ENCODE assay signal across 11 mouse cellular contexts in genomic region chr5:123981250-123981554, GRCm38 (mm10). TPM values are rescaled to one million over a fixed set of nuclear protein-coding genes. Genes with fewer than 3 reads are reported as not detected.
A peak's percentile ranks its signal among the peaks of the same experiment; 100 is the strongest.
DNase-seq lines count a peak whose midpoint lies in the region; ATAC-seq and TF ChIP-seq lines count a peak whose summit lies in the region.
"Had no signal": no experiment of that assay in that cellular context is flagged by ENCODE, and none has a peak within 500 bp of the region (broad histone marks: within the 10 kb centered on the region; RNA-seq: fewer than 3 reads in every experiment).

No protein-coding gene starts in this region.

- TF ChIP-seq POLR2A in thymus, adult 2 months (IDR thresholded peaks at IDR 0.05; ENCODE audit: control insufficient read depth, extremely low read depth, insufficient read depth, low read length, poor library complexity) = no peak

- H3K4me3 ChIP-seq in heart, embryonic 13.5 days = no peak overlapping the region
- H3K4me3 ChIP-seq in heart, embryonic 11.5 days (ENCODE audit: low read depth, low read length) = no peak overlapping the region
- no peak overlapping the region for H3K4me3 ChIP-seq in heart, embryonic 16.5 days (ENCODE audit: low read length)
- H3K4me3 ChIP-seq in thymus, adult 2 months (ENCODE audit: control insufficient read depth, insufficient read depth, low read length) = no peak overlapping the region

- peaks cover 78% of the 10 kb centered on the region for H3K4me1 ChIP-seq in heart, embryonic 13.5 days
- H3K4me1 ChIP-seq in heart, embryonic 11.5 days (ENCODE audit: control insufficient read depth, insufficient read depth, low read length) = peaks cover 7% of the 10 kb centered on the region; the same call in 1 of the 2 replicates
- H3K4me1 ChIP-seq in heart, embryonic 16.5 days (ENCODE audit: control insufficient read depth, insufficient read depth, low read length) = peaks cover 65% of the 10 kb centered on the region
- H3K4me1 ChIP-seq in thymus, adult 2 months (replicated peaks; ENCODE audit: control insufficient read depth, insufficient read depth, low read length) = no peaks in the 10 kb centered on the region

- ATAC-seq in heart, embryonic 13.5 days (ENCODE audit: extremely low read depth, insufficient number of reproducible peaks, low FRiP score, low TSS enrichment) = no peak
- no peak for ATAC-seq in heart, embryonic 11.5 days (replicated peaks; ENCODE audit: insufficient number of reproducible peaks, low FRiP score, low TSS enrichment)
- no peak for ATAC-seq in heart, embryonic 16.5 days (replicated peaks; ENCODE audit: extremely low read depth, insufficient read depth, low FRiP score)
- ATAC-seq: forebrain, embryonic 16.5 days had no signal

- peaks cover 21% of the 10 kb centered on the region for H3K27me3 ChIP-seq in heart, embryonic 13.5 days (replicated peaks)
- H3K27me3 ChIP-seq in heart, embryonic 11.5 days (ENCODE audit: control insufficient read depth, insufficient read depth, low read length) = peaks cover 6% of the 10 kb centered on the region; the same call in 1 of the 2 replicates
- H3K27me3 ChIP-seq in heart, embryonic 16.5 days (ENCODE audit: control insufficient read depth, insufficient read depth, low read length) = no peaks in the 10 kb centered on the region
- no peaks in the 10 kb centered on the region for H3K27me3 ChIP-seq in thymus, adult 2 months (ENCODE audit: control insufficient read depth, insufficient read depth, low read length)

- no peaks in the 10 kb centered on the region for H3K36me3 ChIP-seq in heart, embryonic 13.5 days
- no peaks in the 10 kb centered on the region for H3K36me3 ChIP-seq in heart, embryonic 11.5 days (ENCODE audit: control insufficient read depth, insufficient read depth, low read length)
- no peaks in the 10 kb centered on the region for H3K36me3 ChIP-seq in heart, embryonic 16.5 days (ENCODE audit: control insufficient read depth, insufficient read depth)
- H3K36me3 ChIP-seq in thymus, adult 2 months (ENCODE audit: control insufficient read depth, insufficient read depth, low read length) = no peaks in the 10 kb centered on the region

- 58% methylated on average over 6 of the region's 6 CpGs for WGBS in heart, embryonic 13.5 days
- 74% methylated on average over 6 of the region's 6 CpGs for WGBS in heart, embryonic 11.5 days (ENCODE audit: insufficient replicate concordance)
- 43% methylated on average over 6 of the region's 6 CpGs for WGBS in heart, embryonic 16.5 days
- 76% methylated on average over 6 of the region's 6 CpGs for WGBS in thymus, adult 2 months

- H3K4me2 ChIP-seq in heart, embryonic 13.5 days = no peak overlapping the region
- no peak overlapping the region for H3K4me2 ChIP-seq in heart, embryonic 11.5 days
- peak overlapping the region; percentile 30; the same call in 1 of the 2 replicates for H3K4me2 ChIP-seq in heart, embryonic 16.5 days (ENCODE audit: low read depth, low read length)

- peak overlapping the region; percentile 37; the same call in 1 of the 2 replicates for H3K9ac ChIP-seq in heart, embryonic 13.5 days
- no peak overlapping the region for H3K9ac ChIP-seq in heart, embryonic 11.5 days (ENCODE audit: low read depth, low read length)
- H3K9ac ChIP-seq in heart, embryonic 16.5 days (ENCODE audit: low read length) = peak overlapping the region; percentile 36

- no peaks in the 10 kb centered on the region for H3K9me3 ChIP-seq in heart, embryonic 13.5 days
- no peaks in the 10 kb centered on the region for H3K9me3 ChIP-seq in heart, embryonic 11.5 days (replicated peaks; ENCODE audit: control insufficient read depth, low read length)
- no peaks in the 10 kb centered on the region for H3K9me3 ChIP-seq in heart, embryonic 16.5 days (replicated peaks; ENCODE audit: control insufficient read depth, low read length)

- TF ChIP-seq CTCF in thymus, adult 2 months (IDR thresholded peaks at IDR 0.05; ENCODE audit: borderline replicate concordance, control insufficient read depth, extremely low read depth, insufficient read depth, low read length, poor library complexity) = no peak

- peak; percentile 69 to 78 for DNase-seq in right cerebral cortex, postnatal 10 days (ENCODE audit: low spot score in 2 of 2)
- no peak for DNase-seq in right cerebral cortex, postnatal 4 days
- DNase-seq in spleen, postnatal 36 days (ENCODE audit: low spot score in 2 of 2) = peak; percentile 54 to 57
- DNase-seq in retina, postnatal 1 day = no peak
- DNase-seq in thymus, adult 2 months = no peak
- DNase-seq: adrenal gland, postnatal 10 days; kidney, postnatal 10 days had no signal

- H3K27ac ChIP-seq in heart, embryonic 13.5 days (replicated peaks) = peak overlapping the region; percentile 58
- H3K27ac ChIP-seq in heart, embryonic 11.5 days (ENCODE audit: low read depth, low read length) = no peak overlapping the region
- peak overlapping the region; percentile 86 for H3K27ac ChIP-seq in heart, embryonic 16.5 days (ENCODE audit: low read length)
- no peak overlapping the region for H3K27ac ChIP-seq in thymus, adult 2 months (ENCODE audit: control insufficient read depth, insufficient read depth, low read length)

RNA-seq across cellular contexts. Expression of gene Hip1r, which starts 7.8 kb away (rescaled TPM):
- polyA plus RNA-seq in heart, embryonic 13.5 days (2015; fragmentation: Nextera tagmentation; extraction: Ambion mirVana) = 4.7 and 5.6 TPM in 2 replicates
- polyA plus RNA-seq in heart, embryonic 11.5 days (2014; fragmentation: Nextera tagmentation; extraction: Ambion mirVana) = 2.7 and 2.9 TPM in 2 replicates
- 11.2 and 11.7 TPM in 2 replicates for polyA plus RNA-seq in heart, embryonic 16.5 days (2015; fragmentation: Nextera tagmentation; extraction: Ambion mirVana)
- polyA plus RNA-seq in thymus, adult 2 months (2012; rRNA removed) = 12.5 and 13.8 TPM in 2 replicates

RNA-seq across cellular contexts. Expression of gene Ccdc62, which starts 50.7 kb away (rescaled TPM):
- polyA plus RNA-seq in heart, embryonic 13.5 days (2015; fragmentation: Nextera tagmentation; extraction: Ambion mirVana) = 3.7 TPM in 2 replicates
- 6.0 and 6.4 TPM in 2 replicates for polyA plus RNA-seq in heart, embryonic 11.5 days (2014; fragmentation: Nextera tagmentation; extraction: Ambion mirVana)
- 4.4 and 6.3 TPM in 2 replicates for polyA plus RNA-seq in heart, embryonic 16.5 days (2015; fragmentation: Nextera tagmentation; extraction: Ambion mirVana)
- polyA plus RNA-seq in thymus, adult 2 months (2012; rRNA removed) = 2.3 and 3.8 TPM in 2 replicates

RNA-seq across cellular contexts. Expression of gene Vps37b, which starts 50.9 kb away (rescaled TPM):
- polyA plus RNA-seq in heart, embryonic 13.5 days (2015; fragmentation: Nextera tagmentation; extraction: Ambion mirVana) = 51.2 and 52.2 TPM in 2 replicates
- polyA plus RNA-seq in heart, embryonic 11.5 days (2014; fragmentation: Nextera tagmentation; extraction: Ambion mirVana) = 43.3 and 48.2 TPM in 2 replicates
- 58.7 and 61.4 TPM in 2 replicates for polyA plus RNA-seq in heart, embryonic 16.5 days (2015; fragmentation: Nextera tagmentation; extraction: Ambion mirVana)
- 111 and 119 TPM in 2 replicates for polyA plus RNA-seq in thymus, adult 2 months (2012; rRNA removed)

RNA-seq across cellular contexts. Expression of gene Gm43518, which starts 54.0 kb away (rescaled TPM):
- polyA plus RNA-seq in heart, embryonic 13.5 days (2015; fragmentation: Nextera tagmentation; extraction: Ambion mirVana) = 1.3 and 2.9 TPM in 2 replicates
- polyA plus RNA-seq in heart, embryonic 11.5 days (2014; fragmentation: Nextera tagmentation; extraction: Ambion mirVana) = 0.93 and 1.2 TPM in 2 replicates
- 1.8 and 2.9 TPM in 2 replicates for polyA plus RNA-seq in heart, embryonic 16.5 days (2015; fragmentation: Nextera tagmentation; extraction: Ambion mirVana)
- polyA plus RNA-seq in thymus, adult 2 months (2012; rRNA removed) = 0.42 and 0.62 TPM in 2 replicates

Comparison
In these comparisons a context has a peak if more than half of its experiments do, and no peak if none do; other contexts are left out.
1. H3K27ac ChIP-seq: peak in heart, embryonic 13.5 days (single experiment) and heart, embryonic 16.5 days (single experiment); none in heart, embryonic 11.5 days (single experiment) and thymus, adult 2 months (single experiment).
2. DNase-seq: peak in right cerebral cortex, postnatal 10 days (2 of 2) and spleen, postnatal 36 days (2 of 2); none in right cerebral cortex, postnatal 4 days (single experiment), retina, postnatal 1 day (single experiment) and thymus, adult 2 months (single experiment).